Mouse (Mus musculus): ENCODE data around the gene Vwa8.

Gene Vwa8

DNA sequence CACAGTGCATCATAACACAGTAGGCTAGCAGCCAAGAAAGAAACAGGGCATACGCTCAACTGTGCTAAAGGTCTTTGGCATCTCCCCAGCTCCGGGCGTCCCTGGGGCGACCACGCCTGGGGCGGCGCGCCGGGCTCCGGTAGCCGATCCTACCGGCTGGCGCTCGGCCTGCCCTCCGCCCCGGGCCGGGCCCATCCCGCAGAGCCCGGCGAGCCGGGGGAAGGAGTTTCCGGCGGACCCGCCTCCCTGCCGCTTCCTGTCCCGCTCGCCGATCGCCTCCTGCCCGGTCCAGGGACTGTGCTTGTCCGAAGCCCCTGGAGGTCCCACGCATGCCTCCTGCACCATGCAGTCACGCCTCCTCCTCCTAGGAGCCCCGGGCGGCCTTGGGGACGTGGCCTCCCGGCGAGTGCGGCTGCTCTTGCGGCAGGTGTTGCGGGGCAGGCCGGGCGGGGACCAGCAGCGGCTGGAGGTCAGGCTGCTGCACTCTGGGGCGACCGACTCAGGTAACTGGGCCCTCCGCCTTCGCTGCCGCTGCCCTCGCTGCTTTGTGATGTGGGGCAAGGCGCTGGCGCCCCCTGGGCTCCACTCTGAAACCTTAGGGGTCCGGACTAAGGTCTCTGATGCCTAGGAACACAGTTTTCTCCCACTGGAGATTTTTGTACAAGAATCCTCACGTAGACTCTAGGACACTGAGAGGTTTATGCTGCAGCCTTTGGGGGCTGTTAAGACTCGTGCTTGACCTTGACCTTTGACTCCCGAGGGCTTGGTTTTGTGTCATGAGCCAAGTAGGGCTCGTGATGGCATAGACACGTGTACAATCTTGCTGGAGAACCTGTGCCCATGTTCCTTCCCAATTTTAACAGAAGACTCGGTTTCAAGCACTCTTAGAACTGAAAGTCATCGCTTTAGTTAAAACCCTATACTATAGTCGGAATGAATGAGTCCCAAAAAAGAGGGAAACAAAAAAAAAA, at the start of gene Vwa8:
Gene Vwa8 (plus strand): TSS at position 112 of the 971 bp plus-strand sequence.
- peak; percentile 75 to 84 for DNase-seq (ENCODE audit: low spot score in 2 of 2)

DNA sequence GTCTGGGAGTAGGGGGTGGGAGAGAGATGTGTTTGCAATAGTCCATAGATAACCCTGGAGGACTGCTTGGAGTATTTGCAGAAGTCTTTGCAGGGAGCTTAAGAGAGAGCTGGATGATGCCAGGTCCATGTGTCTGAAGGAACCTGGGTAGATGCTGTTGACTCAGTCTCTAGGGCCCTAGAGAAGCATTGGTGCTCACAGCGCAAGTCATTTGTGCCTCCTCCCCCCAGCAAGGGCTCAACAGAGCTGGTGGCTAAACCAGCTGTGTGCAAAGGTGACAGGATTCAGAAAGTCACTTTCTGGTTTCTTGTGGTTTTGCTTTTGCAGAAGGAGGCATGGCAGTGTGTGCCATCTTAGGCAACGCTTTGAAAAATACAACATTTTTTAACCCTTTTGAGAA, 46.5 kb upstream of the Vwa8 start:
- DNase-seq (ENCODE audit: low spot score in 2 of 2): no peak

DNA sequence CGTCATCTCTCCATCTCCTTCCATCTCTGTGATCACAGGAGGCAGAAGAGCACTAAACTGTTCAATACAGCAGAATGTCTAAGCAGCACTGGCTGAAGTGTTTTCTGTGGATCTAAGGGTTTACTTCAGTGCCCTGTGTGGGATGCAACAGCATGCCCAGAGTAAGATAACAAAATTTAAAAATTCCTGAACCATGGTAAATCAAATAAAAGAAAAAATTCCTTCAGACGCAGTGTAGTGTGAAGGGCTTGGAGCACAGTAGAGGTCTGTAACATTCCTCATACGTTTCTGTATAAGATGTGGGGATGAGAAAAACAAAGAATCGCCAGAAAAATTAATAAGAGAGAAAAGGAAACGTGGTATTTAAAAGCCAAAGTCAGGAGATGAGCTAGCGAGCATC, 44.9 kb upstream of the Vwa8 start:
- DNase-seq (ENCODE audit: low spot score in 2 of 2): no peak

DNA sequence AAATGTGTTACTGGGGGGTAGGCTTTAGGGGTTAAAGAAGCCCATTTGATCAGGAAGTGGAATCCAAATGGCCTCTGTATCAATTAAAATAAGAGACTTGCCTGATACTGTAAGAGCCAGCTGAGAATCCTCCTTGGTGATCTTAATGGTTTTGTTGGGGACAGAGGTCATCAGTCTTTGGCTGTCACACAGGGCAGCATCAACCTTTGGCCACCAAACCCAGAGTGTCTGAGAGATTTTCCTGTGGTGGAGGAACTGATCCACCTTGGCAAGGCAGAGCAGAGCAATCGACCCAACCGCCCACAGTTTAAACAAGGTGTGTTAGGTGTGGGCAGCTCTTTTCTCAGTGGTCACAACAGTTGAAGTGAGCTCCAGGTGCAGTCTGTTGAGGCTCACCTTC, 36.0 kb upstream of the Vwa8 start:
- DNase-seq (ENCODE audit: low spot score in 2 of 2): no peak

DNA sequence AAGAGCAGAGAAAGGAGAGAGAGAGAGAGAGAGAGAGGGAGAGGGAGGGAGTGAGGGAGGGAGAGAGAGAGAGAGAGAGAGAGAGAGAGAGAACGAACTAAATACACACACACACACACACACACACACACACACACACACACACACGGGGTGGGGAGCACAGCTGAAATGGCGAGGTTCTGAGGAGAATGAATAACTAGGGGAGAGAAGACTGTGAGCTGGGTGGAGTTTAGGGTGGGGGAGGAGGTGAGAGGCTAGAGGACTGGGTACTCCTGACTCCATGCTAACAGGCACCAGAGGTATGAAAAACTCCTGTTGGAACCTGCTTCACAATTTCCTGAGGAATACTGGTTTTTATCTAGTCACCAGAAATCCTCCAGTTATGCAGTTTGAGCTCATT, 32.4 kb upstream of the Vwa8 start:
- no peak for DNase-seq (ENCODE audit: low spot score in 2 of 2)

DNA sequence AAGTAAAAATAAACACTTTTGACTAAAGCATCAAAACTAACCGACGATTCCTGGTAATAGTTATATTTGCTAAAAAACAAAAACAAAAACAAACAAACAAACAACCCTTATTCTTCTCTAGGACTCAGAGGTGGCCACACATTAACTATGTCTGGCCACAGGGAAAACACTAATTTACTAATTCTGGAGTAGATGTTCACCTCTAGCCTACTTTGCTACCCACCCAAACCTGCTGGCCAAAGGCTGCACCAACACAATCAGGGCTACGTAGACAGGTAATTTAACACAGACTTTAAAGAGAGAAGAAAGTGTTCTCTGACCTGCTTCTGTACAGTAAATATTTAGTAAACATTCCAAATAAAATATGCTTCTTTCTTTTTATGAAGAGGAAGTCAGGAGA, 31.2 kb upstream of the Vwa8 start:
- DNase-seq (ENCODE audit: low spot score in 2 of 2): no peak

DNA sequence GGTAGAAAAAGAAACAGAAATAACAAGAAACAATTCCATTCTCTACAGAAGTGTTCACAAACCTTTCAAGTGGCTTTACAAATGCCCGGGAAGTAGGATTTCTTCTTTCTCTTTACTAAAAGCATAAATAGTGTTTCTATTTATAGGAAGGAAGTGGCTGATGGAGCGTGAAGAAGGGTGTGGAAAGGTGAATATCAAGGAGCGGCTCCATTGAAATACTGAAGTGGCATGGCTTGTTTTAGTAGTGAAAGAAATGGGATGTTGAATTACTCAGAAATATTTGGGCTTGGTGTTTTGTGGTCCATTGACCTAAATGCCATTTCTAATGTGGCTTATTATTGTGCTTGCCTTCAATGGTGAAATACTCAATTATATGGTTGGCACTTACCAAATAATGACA, 30.4 kb upstream of the Vwa8 start:
- no peak for DNase-seq (ENCODE audit: low spot score in 2 of 2)

DNA sequence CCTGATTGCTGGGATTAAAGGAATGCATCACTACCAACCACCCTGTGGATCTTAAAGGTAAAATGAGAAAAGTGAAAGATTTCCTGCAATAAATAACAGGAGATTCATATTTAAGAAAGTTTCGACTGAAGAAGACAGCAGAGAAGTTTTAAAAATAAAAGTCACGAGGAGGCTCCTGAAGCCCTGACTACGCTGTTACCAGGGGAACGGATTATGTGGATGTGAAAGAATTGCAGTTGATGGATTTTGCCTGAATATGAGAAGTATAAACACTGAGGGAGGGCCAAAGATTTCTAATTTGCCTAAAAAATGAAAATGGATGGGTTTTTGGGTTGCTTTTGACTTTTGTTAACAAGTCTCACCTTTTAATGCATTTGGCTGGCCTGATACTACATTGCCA, 24.8 kb upstream of the Vwa8 start:
- DNase-seq (ENCODE audit: low spot score in 2 of 2): no peak

DNA sequence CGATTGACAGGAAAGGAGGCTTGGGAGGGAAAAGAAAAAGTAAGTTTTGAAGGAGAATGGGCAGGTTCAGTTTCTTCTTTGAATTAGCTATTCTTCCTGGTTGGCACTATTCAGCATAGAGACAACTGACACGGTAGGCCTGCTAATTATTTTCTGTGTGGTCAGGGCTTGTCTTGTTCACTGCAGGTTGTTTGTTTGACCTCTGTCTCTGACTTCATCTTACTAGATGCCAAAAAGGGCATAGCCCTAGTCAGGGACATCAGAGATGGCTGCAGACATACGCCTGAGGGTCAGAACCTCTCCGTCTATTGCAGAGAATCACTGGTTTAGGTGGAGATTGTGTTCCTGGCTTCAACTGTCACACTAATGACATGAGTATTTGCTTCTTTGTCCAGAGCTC, 24.3 kb upstream of the Vwa8 start:
- no peak for DNase-seq (ENCODE audit: low spot score in 2 of 2)

DNA sequence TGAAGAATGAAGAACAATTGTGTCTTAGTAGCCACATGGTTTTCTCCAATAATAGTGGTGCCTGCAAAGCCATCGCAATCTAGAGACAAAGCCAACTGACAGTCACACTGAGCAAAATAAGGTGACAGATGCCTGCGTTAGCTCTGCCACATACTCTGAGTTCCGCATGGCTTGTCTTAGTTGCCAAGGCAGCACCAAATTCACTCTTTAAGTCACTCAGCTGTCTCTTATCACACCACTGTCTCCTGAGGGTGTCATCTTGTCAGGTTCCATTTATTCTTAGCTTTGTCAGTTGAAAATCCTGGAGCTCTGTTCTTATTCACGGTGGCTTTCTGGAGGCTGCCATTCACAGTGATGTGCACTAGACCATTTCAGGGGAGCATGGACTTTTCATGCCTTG, 17.7 kb upstream of the Vwa8 start:
- DNase-seq (ENCODE audit: low spot score in 2 of 2): no peak

DNA sequence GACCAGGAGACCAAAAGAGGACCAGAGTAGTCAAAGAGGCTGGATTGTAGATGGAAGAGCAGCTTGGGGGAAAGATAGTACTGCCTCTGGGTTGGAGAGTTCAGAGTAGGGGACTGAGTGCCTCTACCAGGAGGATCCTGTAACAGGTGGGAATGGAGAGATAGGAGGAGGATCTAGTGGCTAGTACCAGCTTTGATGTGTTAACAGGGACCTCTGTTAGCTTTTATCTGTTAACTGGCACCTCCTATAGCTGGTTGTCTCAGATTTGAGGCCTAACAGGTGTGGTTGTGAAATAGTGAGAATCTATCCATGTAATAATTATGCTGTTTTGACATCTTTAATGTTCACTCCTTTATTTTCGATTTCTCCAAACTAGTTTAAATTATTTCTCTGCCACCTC, 904 bp upstream of the Vwa8 start:
- no peak for DNase-seq (ENCODE audit: low spot score in 2 of 2)

DNA sequence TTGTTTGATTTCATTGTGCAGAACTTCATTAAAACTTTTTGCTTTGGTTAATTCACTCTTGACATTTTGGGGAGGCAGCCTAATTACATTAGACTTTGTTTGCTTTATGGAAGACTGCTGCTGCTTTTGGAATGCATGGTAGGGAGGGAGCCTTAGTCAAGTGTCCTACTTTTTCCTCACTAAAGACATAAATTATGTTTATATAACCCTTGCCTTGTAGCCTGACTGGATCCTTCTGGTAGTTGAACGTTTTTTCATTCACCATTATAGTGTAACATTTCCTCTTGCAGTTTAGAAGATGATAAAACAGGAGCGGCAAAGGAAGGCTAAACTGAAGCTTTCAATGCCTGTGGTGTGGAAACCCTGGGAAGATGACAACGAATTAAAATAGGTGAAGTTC, 375 bp upstream of the Vwa8 start:
- DNase-seq (ENCODE audit: low spot score in 2 of 2): no peak

DNA sequence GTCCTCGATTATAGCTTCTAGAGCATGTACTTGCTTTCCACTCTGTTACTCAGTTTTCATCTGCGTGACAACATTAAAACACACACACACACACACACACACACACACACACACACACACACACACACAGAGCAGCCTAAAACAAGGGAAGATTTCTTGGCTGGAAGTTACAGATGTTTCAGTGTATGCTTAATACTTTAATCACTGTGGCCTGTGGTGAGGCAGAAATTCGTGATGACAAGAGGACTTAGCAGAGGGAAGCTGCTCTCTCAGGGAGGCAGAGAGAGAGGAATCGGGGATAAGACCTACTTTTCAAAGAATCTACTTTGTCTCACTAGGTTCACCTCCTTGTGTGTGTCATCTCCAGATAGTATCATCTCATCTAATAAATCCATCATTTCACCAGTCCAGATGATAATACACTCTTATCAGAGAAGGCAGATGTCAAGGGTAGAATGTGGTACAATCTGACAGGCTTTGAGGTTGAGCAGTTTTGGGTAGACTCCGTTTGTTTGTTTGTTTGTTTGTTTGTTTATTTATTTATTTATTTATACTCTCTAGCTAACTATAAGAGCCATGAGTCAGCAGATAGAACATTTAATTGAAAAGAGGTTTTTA, 1.2 kb downstream of the Vwa8 start:
- no peak for DNase-seq (ENCODE audit: low spot score in 2 of 2)

DNA sequence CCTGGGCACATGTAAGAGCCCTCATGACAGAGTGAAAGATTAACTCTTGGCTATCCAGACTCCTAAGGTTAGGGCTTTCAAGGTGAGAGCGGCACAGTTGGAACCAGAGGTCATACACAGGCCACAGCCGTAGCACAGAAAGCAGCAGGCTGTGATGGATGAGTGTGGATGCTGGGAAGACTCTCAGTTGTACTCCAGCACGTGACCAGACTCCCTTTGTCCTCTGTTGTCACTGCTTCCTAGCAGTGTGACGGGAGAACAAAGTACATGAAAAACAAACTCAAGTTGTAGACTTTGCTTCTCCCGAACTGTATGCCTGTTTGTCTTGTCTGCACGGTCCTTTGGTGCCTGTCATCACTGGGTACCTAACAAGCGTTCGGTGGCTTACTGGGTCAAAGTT, 1.8 kb downstream of the Vwa8 start:
- no peak for DNase-seq (ENCODE audit: low spot score in 2 of 2)

DNA sequence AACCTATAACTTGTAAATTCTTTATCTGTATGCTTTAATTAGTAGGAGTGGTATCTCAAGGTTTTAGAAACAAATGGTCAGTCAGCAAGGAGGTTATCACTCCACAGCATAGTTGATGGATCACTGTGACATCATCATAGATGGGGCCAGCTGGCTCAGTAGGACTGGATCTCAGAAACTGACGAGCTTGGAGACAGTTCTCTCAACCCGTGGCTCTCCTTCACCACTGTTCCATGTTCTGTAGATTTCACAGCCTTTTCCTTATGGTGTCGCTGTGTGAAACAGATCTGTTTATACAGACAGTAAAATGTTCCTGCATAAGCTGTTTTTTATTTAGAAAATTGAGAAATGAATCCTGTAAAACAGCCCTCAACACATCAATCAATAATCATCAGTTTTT, 2.5 kb downstream of the Vwa8 start:
- DNase-seq (ENCODE audit: low spot score in 2 of 2): no peak

DNA sequence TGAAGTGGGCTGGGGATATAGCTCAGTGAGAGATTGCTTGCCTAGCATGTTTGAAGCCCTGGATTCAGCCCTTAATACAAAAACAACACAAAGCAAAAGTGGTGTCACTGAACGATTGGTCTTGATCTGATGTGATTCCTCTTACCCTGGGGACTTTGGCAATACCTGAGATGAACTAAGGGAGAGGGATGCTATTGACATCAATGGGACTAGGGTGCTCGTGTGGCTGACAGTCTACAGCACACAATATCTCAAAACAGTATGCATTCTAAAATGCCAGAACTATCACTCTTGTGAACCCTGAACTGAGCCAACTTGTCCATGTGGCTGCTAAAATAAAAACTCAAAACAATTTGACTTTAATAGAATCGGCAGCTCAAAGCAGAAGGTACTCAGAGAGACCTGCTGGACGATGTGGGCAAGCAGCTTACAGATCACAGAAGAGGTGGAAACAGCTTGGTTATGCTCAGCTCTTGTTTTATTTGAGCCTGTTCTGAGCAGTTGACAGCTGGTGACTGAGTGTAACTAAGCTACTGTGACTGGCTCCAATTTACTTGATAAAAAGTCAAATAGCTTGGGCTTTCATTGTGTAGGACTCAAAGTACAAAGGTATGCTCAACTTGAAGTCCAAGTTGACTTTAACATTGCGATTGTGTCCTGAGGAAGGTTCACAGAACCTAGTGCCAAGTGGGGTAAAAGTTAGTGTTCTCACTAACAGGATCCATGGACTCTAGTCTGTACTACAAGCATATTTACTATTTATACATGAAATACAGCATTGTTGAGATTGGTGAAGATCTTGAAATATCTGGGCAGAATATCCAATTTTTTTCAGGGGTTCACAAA, 3.8 kb downstream of the Vwa8 start:
- no peak for DNase-seq (ENCODE audit: low spot score in 2 of 2)

DNA sequence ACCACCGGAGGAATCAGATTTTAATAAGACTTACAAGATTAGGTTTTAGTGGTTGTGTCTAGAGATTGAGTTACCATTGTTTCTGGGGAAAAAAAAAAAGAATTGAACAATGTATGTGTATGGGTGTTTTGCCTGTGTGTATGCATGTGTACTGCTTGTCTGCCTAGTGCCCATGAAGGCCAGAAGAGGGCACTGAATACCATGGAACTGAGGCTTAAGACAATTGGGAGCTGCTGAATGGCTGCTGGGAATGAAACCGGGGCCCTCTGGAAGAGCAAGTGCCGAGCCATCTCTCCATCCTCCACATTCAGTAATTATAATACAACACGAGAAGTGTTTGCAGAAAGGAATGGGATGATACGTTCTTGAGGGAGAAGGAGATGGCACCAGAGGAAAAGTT, 12.3 kb downstream of the Vwa8 start:
- DNase-seq (ENCODE audit: low spot score in 2 of 2): no peak

DNA sequence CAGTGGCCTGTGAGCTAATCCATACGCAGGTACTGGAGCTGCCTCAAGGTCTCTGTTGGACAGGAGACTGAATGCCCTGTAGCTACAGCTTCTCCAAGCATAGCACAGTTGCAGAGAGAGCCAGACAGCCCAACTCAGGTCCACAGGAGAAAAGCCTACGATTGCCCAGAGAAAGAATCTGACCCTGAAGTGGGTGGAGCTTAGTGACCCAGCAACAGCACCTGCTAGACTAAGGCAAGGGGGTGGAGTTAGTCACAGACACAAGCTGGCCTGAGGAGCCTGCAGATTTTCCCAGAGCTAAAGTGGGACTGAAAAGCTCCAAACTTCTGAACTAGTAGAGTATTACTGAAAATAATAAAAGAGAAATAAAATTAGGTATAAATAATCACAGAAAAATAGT, 21.2 kb downstream of the Vwa8 start:
- no peak for DNase-seq (ENCODE audit: low spot score in 2 of 2)

DNA sequence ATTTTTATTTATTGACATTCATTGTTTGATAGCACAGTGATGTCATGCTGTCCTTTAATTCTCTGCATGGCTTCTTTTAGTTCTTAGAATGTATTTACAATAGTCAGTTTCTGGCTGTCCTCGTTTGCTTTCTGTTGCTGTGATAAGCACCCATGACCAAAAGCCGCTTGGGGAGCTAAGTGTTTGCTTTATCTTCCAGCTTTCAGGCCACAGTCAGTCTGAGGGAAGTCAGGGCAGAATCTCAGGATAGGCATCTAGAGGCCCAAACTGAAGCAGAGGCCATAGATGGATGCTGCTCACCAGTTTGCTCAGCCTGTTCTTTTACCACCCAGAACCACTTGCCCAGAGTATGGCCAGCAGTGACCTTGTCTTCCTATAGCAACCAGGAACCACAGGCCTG, 28.3 kb downstream of the Vwa8 start:
- no peak for DNase-seq (ENCODE audit: low spot score in 2 of 2)

DNA sequence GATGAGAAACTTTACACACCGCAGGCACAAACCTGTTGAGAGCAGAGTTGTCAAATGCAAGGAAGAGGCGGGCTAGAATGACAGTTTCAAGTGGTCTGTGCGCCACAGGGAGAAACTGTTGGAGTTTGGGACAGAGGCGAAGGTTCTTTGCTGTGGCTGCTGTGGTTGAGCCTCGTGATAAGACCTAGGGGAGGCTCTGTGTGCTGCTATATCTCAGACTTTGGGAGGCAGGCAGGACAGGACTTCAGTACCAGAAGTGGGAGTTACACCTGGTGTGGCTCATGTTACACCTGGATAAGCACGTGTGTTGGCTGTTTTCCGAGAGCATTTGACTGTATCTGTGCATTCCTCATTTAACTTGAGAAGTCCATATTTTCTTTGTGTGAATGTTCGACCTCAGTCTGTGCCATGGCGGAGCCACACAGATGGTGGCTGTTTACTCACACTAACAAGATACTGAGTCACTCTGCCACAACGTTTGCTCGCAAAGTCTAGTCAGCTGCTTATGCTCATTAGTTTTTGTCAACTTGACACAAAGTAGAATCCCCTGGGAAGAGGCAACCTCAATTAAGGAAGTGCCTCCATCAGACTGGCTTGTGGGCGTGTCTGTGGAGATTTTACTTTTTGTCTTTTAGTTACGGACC, 29.7 kb downstream of the Vwa8 start:
- DNase-seq (ENCODE audit: low spot score in 2 of 2): no peak

DNA sequence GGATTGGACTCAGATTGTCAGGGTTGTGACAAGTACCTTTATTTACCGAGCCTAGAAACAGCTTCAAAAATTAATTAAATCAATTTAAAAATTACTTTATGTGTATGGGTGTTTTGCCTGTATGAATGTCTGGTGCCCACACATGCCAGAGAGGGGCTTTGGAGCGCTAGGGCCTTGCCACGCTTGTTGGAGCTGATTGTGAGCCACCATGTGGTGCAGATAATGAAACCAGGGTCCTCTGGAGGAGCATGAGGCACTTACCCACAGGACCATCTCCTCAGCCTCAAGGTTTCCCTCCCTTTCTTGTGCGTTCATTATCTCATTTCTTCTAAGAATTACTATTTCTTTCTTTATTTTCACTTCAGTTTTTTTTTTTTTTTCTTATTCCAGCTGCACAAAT, 32.0 kb downstream of the Vwa8 start:
- DNase-seq (ENCODE audit: low spot score in 2 of 2): no peak

DNA sequence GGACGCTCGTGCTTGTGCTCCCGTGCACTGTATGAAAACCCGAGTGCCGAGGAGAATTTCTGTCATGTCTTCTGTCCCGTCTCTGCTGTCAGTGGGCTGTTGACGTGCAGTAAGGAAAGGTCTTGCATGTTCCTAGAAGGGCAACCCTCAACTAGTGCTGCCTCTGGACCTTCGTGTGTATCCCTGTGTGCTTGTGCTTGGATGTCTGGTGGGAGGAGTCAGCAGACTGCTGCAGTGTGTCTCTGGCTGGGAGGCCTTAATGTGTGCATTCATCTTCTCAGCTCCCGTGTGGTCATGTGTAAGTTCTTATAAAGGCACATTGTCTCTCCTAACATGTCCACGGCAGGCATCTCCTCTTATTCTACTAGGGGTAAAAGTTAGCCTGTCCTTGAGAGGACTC, 32.7 kb downstream of the Vwa8 start:
- no peak for DNase-seq (ENCODE audit: low spot score in 2 of 2)
